ENCODE assay signal across 8 mouse cellular contexts in genomic region chr7:122132497-122133337, GRCm38 (mm10). TPM values are rescaled to one million over a fixed set of nuclear protein-coding genes. Genes with fewer than 3 reads are reported as not detected.
DNase-seq lines count a peak whose midpoint lies in the region; ATAC-seq lines count a peak whose summit lies in the region.

TSS of gene Palb2 (minus strand) at chr7:122132985.
TSS of gene Dctn5 (plus strand) at chr7:122133041.

- H3K36me3 ChIP-seq in heart, embryonic 13.5 days = peaks cover 48% of the 10 kb centered on the region
- peaks cover 61% of the 10 kb centered on the region for H3K36me3 ChIP-seq in liver, embryonic 12.5 days
- peaks cover 10% of the 10 kb centered on the region; the same call in 1 of the 2 replicates for H3K36me3 ChIP-seq in stomach, embryonic 15.5 days

- H3K27ac ChIP-seq in brown adipose tissue, adult 24 weeks (replicated peaks; ENCODE audit: low read depth, low read length) = peak within 1 kb of the TSS; percentile 85
- H3K27ac ChIP-seq in heart, embryonic 13.5 days (replicated peaks) = peak within 1 kb of the TSS; percentile 75
- H3K27ac ChIP-seq in liver, embryonic 12.5 days = peak within 1 kb of the TSS; percentile 88
- H3K27ac ChIP-seq in stomach, embryonic 15.5 days = peak within 1 kb of the TSS; percentile 79

- peak within 1 kb of the TSS; percentile 88 for H3K9ac ChIP-seq in heart, embryonic 13.5 days
- peak within 1 kb of the TSS; percentile 92 for H3K9ac ChIP-seq in liver, embryonic 12.5 days
- H3K9ac ChIP-seq in stomach, embryonic 15.5 days = peak within 1 kb of the TSS; percentile 89

- WGBS in heart, embryonic 13.5 days = under 1% methylated on average over 54 of the region's 54 CpGs
- WGBS in liver, embryonic 12.5 days (ENCODE audit: insufficient replicate concordance) = under 1% methylated on average over 54 of the region's 54 CpGs
- WGBS in stomach, embryonic 15.5 days = under 1% methylated on average over 54 of the region's 54 CpGs

- H3K27me3 ChIP-seq in heart, embryonic 13.5 days (replicated peaks) = no peaks in the 10 kb centered on the region
- no peaks in the 10 kb centered on the region for H3K27me3 ChIP-seq in liver, embryonic 12.5 days (replicated peaks)
- H3K27me3 ChIP-seq in stomach, embryonic 15.5 days (replicated peaks) = no peaks in the 10 kb centered on the region

- no peaks in the 10 kb centered on the region for H3K9me3 ChIP-seq in heart, embryonic 13.5 days
- H3K9me3 ChIP-seq in liver, embryonic 12.5 days (replicated peaks) = no peaks in the 10 kb centered on the region
- no peaks in the 10 kb centered on the region for H3K9me3 ChIP-seq in stomach, embryonic 15.5 days

- ATAC-seq in heart, embryonic 13.5 days (ENCODE audit: extremely low read depth, insufficient number of reproducible peaks, low FRiP score, low TSS enrichment) = peak; percentile 94
- peak; percentile 99 for ATAC-seq in liver, embryonic 12.5 days
- ATAC-seq in stomach, embryonic 15.5 days (ENCODE audit: insufficient read depth, low FRiP score, low read depth) = peak; percentile 99

- H3K4me2 ChIP-seq in heart, embryonic 13.5 days = peak within 1 kb of the TSS; percentile 90
- H3K4me2 ChIP-seq in liver, embryonic 12.5 days = peak within 1 kb of the TSS; percentile 82
- H3K4me2 ChIP-seq in stomach, embryonic 15.5 days = peak within 1 kb of the TSS; percentile 59

- H3K4me3 ChIP-seq in brown adipose tissue, adult 24 weeks (ENCODE audit: insufficient read depth, low read depth, low read length) = peak within 1 kb of the TSS; percentile 84
- peak within 1 kb of the TSS; percentile 93 for H3K4me3 ChIP-seq in heart, embryonic 13.5 days
- peak within 1 kb of the TSS; percentile 93 for H3K4me3 ChIP-seq in liver, embryonic 12.5 days
- peak within 1 kb of the TSS; percentile 84 for H3K4me3 ChIP-seq in stomach, embryonic 15.5 days (replicated peaks)

- no peaks in the 10 kb centered on the region for H3K4me1 ChIP-seq in brown adipose tissue, adult 24 weeks (ENCODE audit: control insufficient read depth, insufficient read depth, insufficient read length, low read length)
- peaks cover 20% of the 10 kb centered on the region for H3K4me1 ChIP-seq in heart, embryonic 13.5 days
- H3K4me1 ChIP-seq in liver, embryonic 12.5 days = peaks cover 27% of the 10 kb centered on the region
- H3K4me1 ChIP-seq in stomach, embryonic 15.5 days = no peaks in the 10 kb centered on the region

- DNase-seq in CD4-positive, CD25-positive, alpha-beta regulatory T cell, adult 2 months (ENCODE audit: low read depth, low spot score) = peak; percentile 98
- DNase-seq in fat pad, adult 2 months (ENCODE audit: extremely low read depth, low read depth, low spot score) = peak; percentile 51
- peak; percentile 98 for DNase-seq in kidney, postnatal 10 days
- peak; percentile 96 to 97 for DNase-seq in natural killer cell, adult 2 months (ENCODE audit: low spot score in 2 of 2)

RNA-seq across cellular contexts. Expression of gene Palb2, which starts in this region (rescaled TPM):
- polyA plus RNA-seq in brown adipose tissue, adult 24 weeks (2012; ENCODE audit: insufficient read depth, insufficient read length, missing spikeins) = 0.52 TPM in 1 of 2 replicates, not detected in the other
- polyA plus RNA-seq in heart, embryonic 13.5 days (2015; fragmentation: Nextera tagmentation; extraction: Ambion mirVana) = 9.5 and 10.0 TPM in 2 replicates
- polyA plus RNA-seq in liver, embryonic 12.5 days (2016; fragmentation: Nextera tagmentation; extraction: Ambion mirVana) = 20.3 and 21.4 TPM in 2 replicates
- polyA plus RNA-seq in stomach, embryonic 15.5 days (2015; fragmentation: Nextera tagmentation; extraction: Ambion mirVana) = 13.8 and 14.7 TPM in 2 replicates

RNA-seq across cellular contexts. Expression of gene Dctn5, which starts in this region (rescaled TPM):
- polyA plus RNA-seq in brown adipose tissue, adult 24 weeks (2012; ENCODE audit: insufficient read depth, insufficient read length, missing spikeins) = 55.1 and 57.1 TPM in 2 replicates
- 70.6 and 76.4 TPM in 2 replicates for polyA plus RNA-seq in heart, embryonic 13.5 days (2015; fragmentation: Nextera tagmentation; extraction: Ambion mirVana)
- 58.4 and 60.8 TPM in 2 replicates for polyA plus RNA-seq in liver, embryonic 12.5 days (2016; fragmentation: Nextera tagmentation; extraction: Ambion mirVana)
- 115 and 118 TPM in 2 replicates for polyA plus RNA-seq in stomach, embryonic 15.5 days (2015; fragmentation: Nextera tagmentation; extraction: Ambion mirVana)

Comparison
In these comparisons a context has a peak if more than half of its experiments do, and no peak if none do; other contexts are left out.
1. Peak in every context shown above with its lines: DNase-seq, ATAC-seq, H3K4me3 ChIP-seq and H3K27ac ChIP-seq.